Comparison of ENCODE assay signal across 27 mouse cellular contexts in genomic region chr2:173243616-173244015, GRCm38 (mm10). TPM values are rescaled to one million over a fixed set of nuclear protein-coding genes. Genes with fewer than 3 reads are reported as not detected.
DNase-seq lines count a peak whose midpoint lies in the region; ATAC-seq and TF ChIP-seq lines count a peak whose summit lies in the region.
"Had no signal": no experiment of that assay in that cellular context is flagged by ENCODE, and none has a peak within 500 bp of the region (broad histone marks: within the 10 kb centered on the region; RNA-seq: fewer than 3 reads in every experiment).

No protein-coding gene starts in this region.

- no peak overlapping the region for H3K4me3 ChIP-seq in heart, embryonic 10.5 days
- no peak overlapping the region for H3K4me3 ChIP-seq in kidney, adult 2 months (ENCODE audit: insufficient read depth, low read depth, low read length)
- H3K4me3 ChIP-seq in kidney, embryonic 16.5 days (ENCODE audit: low read length) = no peak overlapping the region
- H3K4me3 ChIP-seq in intestine, postnatal 0 days (ENCODE audit: low read depth, low read length) = no peak overlapping the region
- H3K4me3 ChIP-seq: embryonic facial prominence, embryonic 15.5 days; limb, embryonic 13.5 days; liver, embryonic 12.5 days had no signal

- no peak overlapping the region for H3K27ac ChIP-seq in heart, embryonic 10.5 days
- no peak overlapping the region for H3K27ac ChIP-seq in kidney, adult 2 months (ENCODE audit: insufficient read depth, low read depth, low read length)
- no peak overlapping the region for H3K27ac ChIP-seq in kidney, embryonic 16.5 days (ENCODE audit: low read length)
- peak overlapping the region; percentile 9; the same call in 1 of the 2 replicates for H3K27ac ChIP-seq in intestine, postnatal 0 days (ENCODE audit: low read depth, low read length)
- H3K27ac ChIP-seq: embryonic facial prominence, embryonic 15.5 days; limb, embryonic 13.5 days; liver, embryonic 12.5 days had no signal

- H3K4me2 ChIP-seq in kidney, embryonic 16.5 days (replicated peaks; ENCODE audit: low read depth, low read length) = no peak overlapping the region
- no peak overlapping the region for H3K4me2 ChIP-seq in intestine, postnatal 0 days (replicated peaks; ENCODE audit: low read depth)
- H3K4me2 ChIP-seq: embryonic facial prominence, embryonic 15.5 days; limb, embryonic 13.5 days; liver, embryonic 12.5 days had no signal

- ATAC-seq in kidney, embryonic 16.5 days (ENCODE audit: low FRiP score, low TSS enrichment) = no peak
- no peak for ATAC-seq in intestine, postnatal 0 days
- ATAC-seq: liver, embryonic 12.5 days; Patski had no signal

- intact Hi-C loops in gastrocnemius, postnatal 14 days (cut with DNase I; ENCODE audit: low total_unique reads) = no loop called here

- TF ChIP-seq CTCF in kidney, adult 2 months (conservative IDR thresholded peaks at IDR 0.05; ENCODE audit: insufficient read depth, insufficient read length, low read depth, low read length) = no peak
- TF ChIP-seq CTCF in intestine, postnatal 0 days (IDR thresholded peaks at IDR 0.05; ENCODE audit: low read depth) = no peak

- TF ChIP-seq POLR2A in kidney, adult 2 months (IDR thresholded peaks at IDR 0.05; ENCODE audit: low read depth, low read length) = no peak

- no peaks in the 10 kb centered on the region for H3K36me3 ChIP-seq in heart, embryonic 10.5 days
- H3K36me3 ChIP-seq in kidney, adult 2 months (ENCODE audit: control insufficient read depth, insufficient read depth, low read length) = no peaks in the 10 kb centered on the region
- H3K36me3 ChIP-seq in kidney, embryonic 16.5 days (ENCODE audit: insufficient read depth, low read length) = no peaks in the 10 kb centered on the region
- H3K36me3 ChIP-seq in intestine, postnatal 0 days (ENCODE audit: control insufficient read depth, insufficient read depth) = no peaks in the 10 kb centered on the region; the same call in 1 of the 2 replicates
- H3K36me3 ChIP-seq: embryonic facial prominence, embryonic 15.5 days; G1E; liver, embryonic 12.5 days had no signal

- no peak overlapping the region for H3K9ac ChIP-seq in kidney, embryonic 16.5 days (replicated peaks; ENCODE audit: low read length)
- H3K9ac ChIP-seq in intestine, postnatal 0 days (ENCODE audit: low read depth, low read length) = no peak overlapping the region
- H3K9ac ChIP-seq: embryonic facial prominence, embryonic 15.5 days; liver, embryonic 12.5 days had no signal

- no peaks in the 10 kb centered on the region for H3K9me3 ChIP-seq in heart, embryonic 10.5 days
- no peaks in the 10 kb centered on the region for H3K9me3 ChIP-seq in kidney, embryonic 16.5 days (ENCODE audit: low read length)
- H3K9me3 ChIP-seq in intestine, postnatal 0 days (ENCODE audit: control insufficient read depth) = no peaks in the 10 kb centered on the region
- H3K9me3 ChIP-seq: embryonic facial prominence, embryonic 15.5 days; limb, embryonic 13.5 days; liver, embryonic 12.5 days had no signal

- peak; percentile 38 to 48 for DNase-seq in heart, adult 18-20 months
- no peak for DNase-seq in heart, embryonic 10.5 days (ENCODE audit: low spot score)
- DNase-seq in kidney, adult 2 months = peak; percentile 75
- DNase-seq in gastrocnemius, postnatal 14 days = peak; percentile 62
- DNase-seq in ovary, postnatal 10 days (ENCODE audit: low spot score) = no peak
- DNase-seq: adrenal gland, postnatal 36 days; B cell, adult 2 months; cerebellum, adult 9-10 months; heart, postnatal 10 days; kidney, postnatal 4 days; lung, adult 18-20 months; right cerebral cortex, postnatal 25 days; thymus, postnatal 25 days had no signal

- peaks cover 40% of the 10 kb centered on the region for H3K27me3 ChIP-seq in heart, embryonic 10.5 days (ENCODE audit: insufficient read depth, poor library complexity, severe bottlenecking)
- H3K27me3 ChIP-seq in kidney, adult 2 months (replicated peaks; ENCODE audit: control insufficient read depth, insufficient read depth, low read length) = no peaks in the 10 kb centered on the region
- H3K27me3 ChIP-seq in kidney, embryonic 16.5 days (ENCODE audit: insufficient read depth, low read length) = no peaks in the 10 kb centered on the region
- no peaks in the 10 kb centered on the region for H3K27me3 ChIP-seq in intestine, postnatal 0 days (replicated peaks; ENCODE audit: control insufficient read depth, insufficient read depth, low read length)
- H3K27me3 ChIP-seq: CH12.LX; embryonic facial prominence, embryonic 15.5 days; limb, embryonic 13.5 days; Patski had no signal

- WGBS in heart, embryonic 10.5 days = 75% methylated on average over 9 of the region's 9 CpGs
- 45% methylated on average over 9 of the region's 9 CpGs for WGBS in kidney, adult 2 months
- 66% methylated on average over 9 of the region's 9 CpGs for WGBS in kidney, embryonic 16.5 days
- 61% methylated on average over 9 of the region's 9 CpGs for WGBS in intestine, postnatal 0 days

- H3K4me1 ChIP-seq in heart, embryonic 10.5 days = peaks cover 55% of the 10 kb centered on the region
- H3K4me1 ChIP-seq in kidney, adult 2 months (ENCODE audit: control insufficient read depth, insufficient read depth, low read length) = peaks cover 15% of the 10 kb centered on the region
- peaks cover 56% of the 10 kb centered on the region for H3K4me1 ChIP-seq in kidney, embryonic 16.5 days (ENCODE audit: insufficient read depth, low read length)
- peaks cover 4% of the 10 kb centered on the region; the same call in 1 of the 2 replicates for H3K4me1 ChIP-seq in intestine, postnatal 0 days (replicated peaks; ENCODE audit: control insufficient read depth, insufficient read depth, low read length)
- H3K4me1 ChIP-seq: liver, embryonic 12.5 days had no signal

RNA-seq across cellular contexts. Expression of gene Zbp1, which starts 24.9 kb away (rescaled TPM):
- 1 to 10 TPM in 1 of 2 experiments, under 1 TPM in 1; 0.90 to 1.3 TPM for total RNA-seq in heart, adult 18-20 months (2021)
- polyA plus RNA-seq in heart, embryonic 10.5 days (2016; fragmentation: Nextera tagmentation; extraction: Ambion mirVana) = not detected in 2 replicates
- polyA plus RNA-seq in kidney, adult 2 months (2012; rRNA removed) = 3.3 and 7.8 TPM in 2 replicates
- 0.67 TPM in 1 of 2 replicates, not detected in the other for polyA plus RNA-seq in kidney, embryonic 16.5 days (2015; fragmentation: Nextera tagmentation; extraction: Ambion mirVana)
- total RNA-seq in gastrocnemius, postnatal 14 days (2021) = not detected
- polyA plus RNA-seq in intestine, postnatal 0 days (2015; fragmentation: Nextera tagmentation; extraction: Ambion mirVana) = 13.9 and 14.0 TPM in 2 replicates
- total RNA-seq: left cerebral cortex, adult 18-20 months; left cerebral cortex, postnatal 25 days had no signal
- polyA plus RNA-seq: forebrain, embryonic 16.5 days; G1E; hindbrain, embryonic 11.5 days; kidney, embryonic 14.5 days had no signal

RNA-seq across cellular contexts. Expression of gene Pmepa1, which starts 32.7 kb away (rescaled TPM):
- 10 to 100 TPM; 25.8 to 28.1 TPM for total RNA-seq in heart, adult 18-20 months (2021)
- polyA plus RNA-seq in heart, embryonic 10.5 days (2016; fragmentation: Nextera tagmentation; extraction: Ambion mirVana) = 1.4 and 1.9 TPM in 2 replicates
- polyA plus RNA-seq in kidney, adult 2 months (2012; rRNA removed) = 35.6 and 44.7 TPM in 2 replicates
- 4.3 and 4.8 TPM in 2 replicates for polyA plus RNA-seq in kidney, embryonic 16.5 days (2015; fragmentation: Nextera tagmentation; extraction: Ambion mirVana)
- total RNA-seq in gastrocnemius, postnatal 14 days (2021) = 10 to 100 TPM; 11.1 to 12.1 TPM
- polyA plus RNA-seq in intestine, postnatal 0 days (2015; fragmentation: Nextera tagmentation; extraction: Ambion mirVana) = 5.9 and 6.4 TPM in 2 replicates
- total RNA-seq: neutrophil, adult 5-6 weeks had no signal
- polyA plus RNA-seq: G1E had no signal

Comparison
In these comparisons a context has a peak if more than half of its experiments do, and no peak if none do; other contexts are left out.
1. DNase-seq: peak in heart, adult 18-20 months (2 of 2), kidney, adult 2 months (single experiment) and gastrocnemius, postnatal 14 days (single experiment); none in heart, embryonic 10.5 days (single experiment) and ovary, postnatal 10 days (single experiment).